Mouse (Mus musculus): ENCODE data around the gene Cabcoco1. TPM values are rescaled to one million over a fixed set of nuclear protein-coding genes. Genes with fewer than 3 reads are reported as not detected.

Gene Cabcoco1
- total RNA-seq, 2 experiments from 2014 or later, result 23.1 to 23.2 TPM

DNA sequence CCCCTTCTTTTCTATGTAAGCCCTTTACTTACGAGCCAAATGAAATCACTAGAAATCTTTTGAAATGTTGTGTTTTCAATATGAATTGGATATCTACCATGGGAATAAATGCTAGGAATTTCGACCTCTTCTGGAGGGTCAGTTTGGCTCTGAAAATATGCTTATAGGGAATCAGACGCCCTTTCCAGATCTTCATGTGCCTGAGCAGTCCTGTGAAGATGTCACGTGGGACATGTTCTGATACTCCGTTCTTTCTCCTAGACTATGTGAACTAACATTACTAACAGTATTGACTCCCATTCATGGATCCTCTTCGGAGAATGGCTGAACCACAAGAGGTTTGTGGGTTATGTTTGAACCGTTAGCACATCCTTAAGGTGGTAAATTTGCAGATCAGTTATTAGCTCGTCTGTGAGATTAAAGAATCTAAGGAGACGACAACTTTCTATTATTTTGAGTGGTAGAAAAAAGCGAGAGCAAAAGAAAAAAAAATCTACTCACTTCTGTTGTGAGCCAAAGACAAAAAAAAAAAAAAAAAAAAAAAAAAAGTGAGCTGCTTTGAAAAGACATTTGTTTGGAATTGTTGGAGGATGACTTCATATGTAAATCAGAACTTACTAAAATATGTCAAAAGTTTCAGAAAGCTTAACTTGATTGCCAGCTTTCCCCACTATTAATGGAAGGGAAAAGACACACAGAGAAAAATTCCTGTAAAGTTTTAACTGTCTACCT is 99.6 kb downstream of the Cabcoco1 start:
- intact Hi-C loops (cut with DNase I), result no loop called here
- DNase-seq, result no peak

GRCm38 (mm10) chr10:68440515-68440914 is 101.2 kb downstream of the Cabcoco1 start:
- intact Hi-C loops (cut with DNase I), result no loop called here
- no peak for DNase-seq

DNA sequence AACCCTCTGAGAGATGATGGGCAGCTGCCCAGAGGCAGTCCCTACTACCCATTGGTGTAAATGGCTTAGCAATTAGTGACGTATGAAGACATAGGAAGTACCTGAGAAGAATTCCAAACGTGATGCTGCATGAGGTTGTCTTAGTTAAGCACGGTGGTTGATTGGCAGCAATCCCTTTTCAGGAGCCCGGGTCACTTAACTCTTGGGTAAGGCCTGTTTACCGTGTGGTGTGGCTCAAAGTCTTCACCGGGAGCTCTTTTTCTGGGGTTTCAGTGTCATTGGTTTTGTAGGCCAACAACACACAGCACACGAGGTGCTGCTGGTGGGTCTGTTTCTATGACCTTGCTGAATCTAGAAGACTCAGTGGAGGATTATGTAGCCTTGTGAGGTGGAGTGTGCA is 105.9 kb downstream of the Cabcoco1 start:
- intact Hi-C loops (cut with DNase I), result no loop called here
- no peak for DNase-seq

DNA sequence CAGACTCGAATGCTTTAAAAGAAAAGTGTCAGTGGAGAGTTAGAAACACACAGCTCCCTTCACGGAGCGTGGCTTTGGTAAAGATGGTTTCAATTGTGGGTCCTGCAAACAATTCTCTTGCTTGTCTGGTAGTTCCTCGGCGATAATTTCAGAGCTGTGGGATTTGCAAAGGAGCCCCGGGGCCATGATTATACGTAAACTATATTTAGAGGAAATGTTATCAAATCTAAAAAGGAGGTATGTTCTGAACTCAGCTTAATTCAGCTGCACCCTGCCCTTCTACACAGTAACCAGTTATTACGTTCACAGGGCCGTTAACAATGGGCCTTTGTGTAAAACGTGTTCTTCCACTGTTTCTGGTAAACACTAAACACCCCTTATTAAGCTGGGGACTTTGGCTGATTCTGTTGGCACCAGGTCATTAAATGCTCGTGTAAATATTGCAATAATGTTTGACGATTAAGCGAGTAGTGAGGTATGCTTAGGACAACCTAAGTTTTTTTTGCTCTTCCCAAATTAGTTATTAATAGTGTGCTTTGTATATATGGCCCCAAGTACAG is 106.6 kb downstream of the Cabcoco1 start:
- intact Hi-C loops (cut with DNase I), result no loop called here
- no peak for DNase-seq

DNA sequence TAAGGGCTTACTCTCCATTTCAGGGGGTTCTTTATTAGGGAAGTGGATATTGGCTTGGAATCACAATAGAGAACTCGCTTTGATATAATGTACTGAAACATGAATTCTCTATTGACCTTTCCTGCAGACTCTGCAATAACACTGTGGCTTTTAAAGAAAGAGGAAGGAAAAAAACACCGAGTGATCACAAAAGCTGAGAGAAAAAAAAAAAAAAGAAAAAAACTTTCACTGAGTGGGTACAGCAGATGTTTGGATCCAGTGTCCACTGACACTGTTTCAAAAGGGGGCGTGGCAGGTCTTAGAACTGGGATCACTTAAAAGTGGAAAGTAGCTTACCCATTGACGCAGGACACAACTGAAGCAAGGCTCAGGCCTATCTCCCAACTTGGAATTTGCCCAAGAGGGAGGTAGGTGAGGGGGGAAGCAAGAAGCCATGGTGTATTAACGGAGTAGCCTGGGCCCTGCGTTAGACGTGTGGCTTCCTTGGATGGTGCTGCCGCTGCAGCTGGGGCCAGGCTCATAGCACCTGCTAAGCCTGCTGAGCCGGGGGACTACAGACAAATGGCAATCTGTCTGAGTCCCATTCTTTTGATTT is 107.6 kb downstream of the Cabcoco1 start:
- no peak for DNase-seq
- intact Hi-C loops (cut with DNase I), result no loop called here

DNA sequence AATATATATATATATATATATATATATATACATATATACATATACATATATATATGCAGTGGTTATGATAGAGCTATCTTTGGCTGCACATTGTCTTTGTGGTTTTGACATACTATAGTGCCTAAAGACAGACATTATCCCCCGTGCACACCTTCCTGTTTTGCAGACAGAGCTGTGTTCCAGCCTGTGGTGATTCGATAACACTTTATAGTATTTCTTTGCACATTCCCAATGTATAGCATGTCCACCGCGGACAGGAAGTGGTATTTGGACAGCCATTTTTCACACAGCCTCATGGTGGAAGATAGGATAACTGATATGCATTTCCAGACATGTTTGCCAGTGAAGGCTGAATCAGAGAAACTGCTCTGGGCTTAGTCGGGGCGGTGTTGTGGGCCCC is 110.3 kb downstream of the Cabcoco1 start:
- intact Hi-C loops (cut with DNase I), result no loop called here
- no peak for DNase-seq

- intact Hi-C loops (cut with DNase I), result no loop called here
- no peak for DNase-seq
Observed at GRCm38 (mm10) chr10:68430929-68431328, 110.8 kb downstream of the Cabcoco1 start.

GRCm38 (mm10) chr10:68420393-68420920 is 121.2 kb downstream of the Cabcoco1 start:
- DNase-seq, result no peak
- intact Hi-C loops (cut with DNase I), result no loop called here

DNA sequence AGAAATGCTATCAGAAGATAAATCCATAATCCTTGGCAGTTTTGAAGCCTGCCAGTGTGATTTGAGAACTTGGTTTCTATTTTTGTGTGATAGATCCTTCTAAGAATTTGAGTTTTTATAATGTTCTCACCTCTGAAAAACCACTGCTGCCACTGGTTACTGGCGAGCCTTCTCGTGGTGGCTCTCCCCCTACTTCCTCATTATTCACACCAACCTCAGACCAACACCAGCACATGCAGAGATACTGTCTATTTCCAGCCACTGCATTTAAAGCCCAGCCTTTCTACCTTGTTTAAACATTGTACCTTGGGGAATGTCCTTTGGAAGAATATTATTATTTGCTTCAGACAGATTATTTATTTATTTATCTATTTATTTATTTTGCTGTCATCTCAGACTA is 121.8 kb downstream of the Cabcoco1 start:
- intact Hi-C loops (cut with DNase I), result no loop called here
- no peak for DNase-seq

GRCm38 (mm10) chr10:68417074-68417790 is 124.5 kb downstream of the Cabcoco1 start:
- intact Hi-C loops (cut with DNase I), result no loop called here
- DNase-seq, result no peak

DNA sequence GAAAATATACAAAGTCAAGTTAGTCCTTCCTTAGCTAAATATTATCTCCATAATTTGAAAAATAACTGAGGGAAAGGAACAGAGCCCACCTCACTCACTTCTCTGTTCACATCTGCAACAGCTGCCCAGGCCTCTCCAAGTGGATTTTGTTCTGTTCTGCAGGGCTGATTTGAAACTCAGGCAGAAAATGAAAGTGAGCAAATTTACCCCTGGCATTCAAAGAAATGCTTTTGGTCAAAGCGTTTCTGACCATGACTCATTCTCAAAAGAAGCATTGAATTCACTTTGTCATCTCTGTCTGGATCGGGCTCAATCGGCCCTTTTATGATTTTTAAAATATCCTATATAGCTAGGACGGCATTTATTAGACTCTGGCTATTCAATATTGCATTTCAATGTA is 135.8 kb downstream of the Cabcoco1 start:
- DNase-seq, result no peak
- intact Hi-C loops (cut with DNase I), result no loop called here

GRCm38 (mm10) chr10:68396786-68397185 is 144.9 kb downstream of the Cabcoco1 start:
- intact Hi-C loops (cut with DNase I), result no loop called here

DNA sequence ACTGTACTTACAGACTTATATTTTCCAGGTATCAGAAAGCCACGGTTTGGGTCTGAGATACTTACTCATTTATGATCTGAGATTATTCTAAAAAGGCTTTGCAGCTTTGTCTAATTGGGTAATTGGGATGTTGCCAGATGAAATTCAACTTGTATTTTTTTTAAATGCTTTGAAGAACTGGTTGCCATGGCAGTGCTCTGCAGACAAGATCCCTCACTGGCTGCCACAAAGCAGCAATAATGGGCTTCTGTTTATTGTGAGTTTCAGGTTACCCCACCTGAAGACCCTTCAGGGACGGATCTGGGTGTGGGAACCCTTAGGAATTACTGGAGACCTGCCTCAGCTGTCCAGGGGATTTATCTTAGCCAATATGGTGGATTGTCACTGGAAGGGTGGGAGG is 145.6 kb downstream of the Cabcoco1 start:
- intact Hi-C loops (cut with DNase I), result no loop called here
- DNase-seq, result no peak

More at GRCm38 (mm10) chr10:68396786-68397185, 144.9 kb downstream of the Cabcoco1 start:
- no peak for DNase-seq

DNA sequence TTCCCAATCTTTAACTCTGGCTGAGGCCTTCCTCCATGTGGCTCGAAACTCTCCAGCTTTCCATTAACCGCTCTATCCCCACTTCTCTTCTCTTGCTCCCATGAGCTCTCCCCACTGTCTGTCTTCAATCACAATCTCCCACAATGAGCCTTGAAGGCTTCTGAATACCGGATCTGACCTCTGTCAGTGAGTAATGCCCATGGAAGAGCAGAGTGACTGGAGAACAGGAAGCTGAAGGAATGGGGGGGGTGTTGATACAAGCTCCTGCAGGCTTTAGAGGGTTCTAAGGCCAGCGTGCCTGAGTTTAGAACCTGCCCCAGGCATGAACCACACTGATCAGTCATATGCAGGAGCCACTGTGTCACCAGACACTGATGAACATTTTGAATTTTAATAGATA is 150.1 kb downstream of the Cabcoco1 start:
- no peak for DNase-seq

GRCm38 (mm10) chr10:68388802-68389201 is 152.9 kb downstream of the Cabcoco1 start:
- intact Hi-C loops (cut with DNase I), result no loop called here
- DNase-seq, result no peak

More for the DNA sequence above, 150.1 kb downstream of the Cabcoco1 start:
- intact Hi-C loops (cut with DNase I), result no loop called here

GRCm38 (mm10) chr10:68388138-68388537 is 153.6 kb downstream of the Cabcoco1 start:
- no peak for DNase-seq
- intact Hi-C loops (cut with DNase I), result no loop called here

Other genes with a start within 250 kb of the Cabcoco1 start
- gene Tmem26, start 181.8 kb upstream of the Cabcoco1 start, total RNA-seq (2021), result under 1 TPM; 0.33 to 0.41 TPM